Mouse (Mus musculus) small intestine, adult 2 months (tissue): ENCODE data around the gene Nckap1l.

ENCODE experiments used
- CTCF ChIP-seq: fragments of 200-500 bp; IDR thresholded peaks from 2 replicates; pipeline ENCODE4 v1.5.1; 2012; ENCODE audit warnings: low read depth, mild to moderate bottlenecking, control low read depth, inconsistent platforms, low read length, moderate library complexity, mixed read lengths; ENCODE audit not compliant: insufficient replicate concordance, insufficient read length; ENCODE audit errors: extremely low read depth
- POLR2A ChIP-seq: fragments of 200-500 bp; IDR thresholded peaks from 2 replicates; pipeline ENCODE4 v1.6.1; 2012; ENCODE audit warnings: low read depth, mild to moderate bottlenecking, control low read depth, inconsistent platforms, low read length, moderate library complexity

DNA sequence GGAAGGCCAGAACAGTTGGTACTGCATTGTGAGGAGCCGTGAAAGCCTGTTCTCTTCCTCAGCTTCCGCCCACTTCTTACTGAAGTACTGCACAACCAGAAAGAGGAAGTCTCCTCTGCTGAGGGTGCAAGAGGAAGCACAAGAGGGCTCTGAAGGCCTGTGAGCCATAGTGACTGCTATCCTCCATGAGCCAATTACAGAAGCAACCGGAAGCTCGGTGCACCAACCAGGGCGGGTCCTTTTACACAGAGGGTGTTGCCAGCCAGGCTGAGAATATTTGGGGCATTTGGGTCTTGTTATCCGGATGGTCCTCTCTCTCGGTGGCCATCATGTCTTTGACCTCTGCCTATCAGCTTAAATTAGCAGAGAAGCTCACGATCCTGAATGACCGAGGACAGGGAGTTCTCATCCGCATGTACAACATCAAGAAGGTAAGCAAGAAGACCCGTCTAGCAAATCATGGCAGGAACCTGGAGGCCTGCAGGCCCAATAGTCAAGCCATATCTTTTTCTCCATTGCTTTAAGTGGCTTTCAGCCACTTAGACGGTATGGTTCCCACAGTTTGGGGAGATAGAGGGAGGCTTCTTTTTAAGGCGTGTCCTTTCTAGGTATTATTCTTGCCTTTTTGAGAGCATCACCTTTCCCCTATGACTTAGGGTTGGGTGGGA, at the start of gene Nckap1l:
- TF ChIP-seq CTCF = no peak
- no peak for TF ChIP-seq POLR2A
